Mouse (Mus musculus): ENCODE results near the gene Arl5c. TPM values are rescaled to one million over a fixed set of nuclear protein-coding genes. Genes with fewer than 3 reads are reported as not detected.

Gene Arl5c
- polyA plus RNA-seq, 1 experiment, result 28.9 TPM

- no peak overlapping the region for H3K27ac ChIP-seq (ENCODE audit: insufficient read depth, low read length)
- no peak for DNase-seq (ENCODE audit: low read depth in 1 of 2, low spot score in 2 of 2)
- no peaks in the 10 kb centered on the region for H3K27me3 ChIP-seq (ENCODE audit: control insufficient read depth, insufficient read depth, low read length)
- H3K36me3 ChIP-seq (ENCODE audit: control insufficient read depth, insufficient read depth, low read length), result no peaks in the 10 kb centered on the region
- TF ChIP-seq POLR2A (IDR thresholded peaks at IDR 0.05; ENCODE audit: low read depth, low read length) (no peak), CTCF (IDR thresholded peaks at IDR 0.05; ENCODE audit: extremely low read depth, insufficient read depth, insufficient read length, insufficient replicate concordance) (no peak)
- WGBS, result 65% methylated on average over 7 of the region's 7 CpGs
- peaks cover 5% of the 10 kb centered on the region; the same call in 1 of the 2 replicates for H3K4me1 ChIP-seq (ENCODE audit: control insufficient read depth, insufficient read depth, insufficient read length)
- no peak overlapping the region for H3K4me3 ChIP-seq (ENCODE audit: extremely low read depth, insufficient read depth, insufficient read length)
Measured at GRCm38 (mm10) chr11:97958641-97959299, 37.2 kb downstream of the Arl5c start.

GRCm38 (mm10) chr11:97956905-97957560 lies 38.9 kb downstream of the Arl5c start:
- Histone ChIP-seq H3K4me3 (ENCODE audit: extremely low read depth, insufficient read depth, insufficient read length) (no peak overlapping the region), H3K27ac (ENCODE audit: insufficient read depth, low read length) (no peak overlapping the region), H3K36me3 (ENCODE audit: control insufficient read depth, insufficient read depth, low read length) (no peaks in the 10 kb centered on the region), H3K27me3 (ENCODE audit: control insufficient read depth, insufficient read depth, low read length) (no peaks in the 10 kb centered on the region), H3K4me1 (ENCODE audit: control insufficient read depth, insufficient read depth, insufficient read length) (peaks cover 10% of the 10 kb centered on the region; the same call in 1 of the 2 replicates)
- TF ChIP-seq POLR2A (IDR thresholded peaks at IDR 0.05; ENCODE audit: low read depth, low read length) (no peak), CTCF (IDR thresholded peaks at IDR 0.05; ENCODE audit: extremely low read depth, insufficient read depth, insufficient read length, insufficient replicate concordance) (no peak)
- DNase-seq (ENCODE audit: low read depth in 1 of 2, low spot score in 2 of 2), result no peak
- 81% methylated on average over 6 of the region's 6 CpGs for WGBS

- 80% methylated on average over 4 of the region's 4 CpGs for WGBS
- Histone ChIP-seq H3K4me3 (ENCODE audit: extremely low read depth, insufficient read depth, insufficient read length) (no peak overlapping the region), H3K27me3 (ENCODE audit: control insufficient read depth, insufficient read depth, low read length) (no peaks in the 10 kb centered on the region), H3K4me1 (ENCODE audit: control insufficient read depth, insufficient read depth, insufficient read length) (peaks cover 10% of the 10 kb centered on the region; the same call in 1 of the 2 replicates), H3K36me3 (ENCODE audit: control insufficient read depth, insufficient read depth, low read length) (no peaks in the 10 kb centered on the region), H3K27ac (ENCODE audit: insufficient read depth, low read length) (no peak overlapping the region)
- no peak for DNase-seq (ENCODE audit: low read depth in 1 of 2, low spot score in 2 of 2)
- no peak for TF ChIP-seq POLR2A (IDR thresholded peaks at IDR 0.05; ENCODE audit: low read depth, low read length)
- no peak for TF ChIP-seq CTCF (IDR thresholded peaks at IDR 0.05; ENCODE audit: extremely low read depth, insufficient read depth, insufficient read length, insufficient replicate concordance)
Measured at GRCm38 (mm10) chr11:97955915-97956314, 40.1 kb downstream of the Arl5c start.

- no peaks in the 10 kb centered on the region for H3K27me3 ChIP-seq (ENCODE audit: control insufficient read depth, insufficient read depth, low read length)
- H3K27ac ChIP-seq (ENCODE audit: insufficient read depth, low read length), result no peak overlapping the region
- peak in 1 of 2 experiments; percentile 43 for DNase-seq (ENCODE audit: low read depth in 1 of 2, low spot score in 2 of 2)
- H3K4me1 ChIP-seq (ENCODE audit: control insufficient read depth, insufficient read depth, insufficient read length), result peaks cover 10% of the 10 kb centered on the region; the same call in 1 of the 2 replicates
- TF ChIP-seq POLR2A (IDR thresholded peaks at IDR 0.05; ENCODE audit: low read depth, low read length) (no peak), CTCF (IDR thresholded peaks at IDR 0.05; ENCODE audit: extremely low read depth, insufficient read depth, insufficient read length, insufficient replicate concordance) (no peak)
- no peaks in the 10 kb centered on the region for H3K36me3 ChIP-seq (ENCODE audit: control insufficient read depth, insufficient read depth, low read length)
- WGBS, result 53% methylated on average over 9 of the region's 9 CpGs
- no peak overlapping the region for H3K4me3 ChIP-seq (ENCODE audit: extremely low read depth, insufficient read depth, insufficient read length)
Measured at GRCm38 (mm10) chr11:97955146-97955902, 40.7 kb downstream of the Arl5c start.

- H3K36me3 ChIP-seq (ENCODE audit: control insufficient read depth, insufficient read depth, low read length), result no peaks in the 10 kb centered on the region
- no peak for DNase-seq (ENCODE audit: low read depth in 1 of 2, low spot score in 2 of 2)
- no peaks in the 10 kb centered on the region for H3K27me3 ChIP-seq (ENCODE audit: control insufficient read depth, insufficient read depth, low read length)
- no peak for TF ChIP-seq POLR2A (IDR thresholded peaks at IDR 0.05; ENCODE audit: low read depth, low read length)
- no peak for TF ChIP-seq CTCF (IDR thresholded peaks at IDR 0.05; ENCODE audit: extremely low read depth, insufficient read depth, insufficient read length, insufficient replicate concordance)
- peak overlapping the region; percentile 9; the same call in 1 of the 2 replicates for H3K27ac ChIP-seq (ENCODE audit: insufficient read depth, low read length)
- no peak overlapping the region for H3K4me3 ChIP-seq (ENCODE audit: extremely low read depth, insufficient read depth, insufficient read length)
- 52% methylated on average over 14 of the region's 14 CpGs for WGBS
- peaks cover 10% of the 10 kb centered on the region; the same call in 1 of the 2 replicates for H3K4me1 ChIP-seq (ENCODE audit: control insufficient read depth, insufficient read depth, insufficient read length)
Measured at GRCm38 (mm10) chr11:97954469-97955141, 41.4 kb downstream of the Arl5c start.

- Histone ChIP-seq H3K27ac (ENCODE audit: insufficient read depth, low read length) (no peak overlapping the region), H3K4me1 (ENCODE audit: control insufficient read depth, insufficient read depth, insufficient read length) (peaks cover 9% of the 10 kb centered on the region; the same call in 1 of the 2 replicates)
- 80% methylated on average over 6 of the region's 6 CpGs for WGBS
Measured at GRCm38 (mm10) chr11:97953939-97954275, 42.1 kb downstream of the Arl5c start.

More at GRCm38 (mm10) chr11:97953939-97954275, 42.1 kb downstream of the Arl5c start:
- H3K27me3 ChIP-seq (ENCODE audit: control insufficient read depth, insufficient read depth, low read length), result no peaks in the 10 kb centered on the region
- peak in 1 of 2 experiments; percentile 8 for DNase-seq (ENCODE audit: low read depth in 1 of 2, low spot score in 2 of 2)
- no peaks in the 10 kb centered on the region for H3K36me3 ChIP-seq (ENCODE audit: control insufficient read depth, insufficient read depth, low read length)
- H3K4me3 ChIP-seq (ENCODE audit: extremely low read depth, insufficient read depth, insufficient read length), result no peak overlapping the region
- TF ChIP-seq POLR2A (IDR thresholded peaks at IDR 0.05; ENCODE audit: low read depth, low read length) (no peak), CTCF (IDR thresholded peaks at IDR 0.05; ENCODE audit: extremely low read depth, insufficient read depth, insufficient read length, insufficient replicate concordance) (no peak)
